Mouse (Mus musculus) frontal cortex, postnatal 25 days (tissue): ENCODE data around the gene Rtl6.

Experiments used
- DNase-seq, 2 experiments: peaks; one replicate each; pipeline ENCODE4 v3.0.0; 2022; ENCODE audit warnings: low spot score in 2 of 2

The Rtl6 gene

GRCm38 (mm10) chr15:84537117-84537516 lies 20.5 kb downstream of the Rtl6 start:
- DNase-seq, result no peak

- no peak for DNase-seq
Observed at GRCm38 (mm10) chr15:84536611-84537010, 21.0 kb downstream of the Rtl6 start.

GRCm38 (mm10) chr15:84535953-84536352 lies 21.7 kb downstream of the Rtl6 start:
- DNase-seq, result no peak

- no peak for DNase-seq
Observed at GRCm38 (mm10) chr15:84532211-84532610, 25.4 kb downstream of the Rtl6 start.

GRCm38 (mm10) chr15:84531535-84531934 lies 26.1 kb downstream of the Rtl6 start:
- DNase-seq, result no peak

- DNase-seq, result no peak
Observed at GRCm38 (mm10) chr15:84526921-84527320, 30.7 kb downstream of the Rtl6 start.

GRCm38 (mm10) chr15:84525222-84525883 lies 32.3 kb downstream of the Rtl6 start:
- no peak for DNase-seq

GRCm38 (mm10) chr15:84522953-84523689 lies 34.5 kb downstream of the Rtl6 start:
- no peak for DNase-seq

- DNase-seq, result no peak
Observed at GRCm38 (mm10) chr15:84521486-84521885, 36.1 kb downstream of the Rtl6 start.

- DNase-seq, result no peak
Observed at GRCm38 (mm10) chr15:84518540-84518939, 39.1 kb downstream of the Rtl6 start.

GRCm38 (mm10) chr15:84512626-84513296 lies 44.9 kb downstream of the Rtl6 start:
- no peak for DNase-seq

GRCm38 (mm10) chr15:84509981-84510380 lies 47.6 kb downstream of the Rtl6 start:
- DNase-seq, result peak; percentile 35 to 37

- DNase-seq, result peak in 1 of 2 experiments; percentile 14
Observed at GRCm38 (mm10) chr15:84509161-84509560, 48.5 kb downstream of the Rtl6 start.

- DNase-seq, result peak; percentile 29 to 55
Observed at GRCm38 (mm10) chr15:84506026-84506425, 51.6 kb downstream of the Rtl6 start.

- no peak for DNase-seq
Observed at GRCm38 (mm10) chr15:84504895-84505294, 52.7 kb downstream of the Rtl6 start.
